Mouse (Mus musculus): ENCODE results near the gene Scamp5. TPM values are rescaled to one million over a fixed set of nuclear protein-coding genes. Genes with fewer than 3 reads are reported as not detected.

Scamp5 gene
- polyA plus RNA-seq, 1 experiment from 2014 or later = 6.2 TPM

Other genes with a start within 250 kb of the Scamp5 start
- gene Trcg1, start 231.5 kb downstream of the Scamp5 start, polyA plus RNA-seq (2014; fragmentation: Nextera tagmentation; extraction: Ambion mirVana) = not detected in 2 replicates
- 10.1 and 10.6 TPM in 2 replicates for gene 1700017B05Rik, start 205.4 kb downstream of the Scamp5 start, polyA plus RNA-seq (2014; fragmentation: Nextera tagmentation; extraction: Ambion mirVana)
- gene Ppcdc, start 27.9 kb downstream of the Scamp5 start, polyA plus RNA-seq (2014; fragmentation: Nextera tagmentation; extraction: Ambion mirVana) = 18.5 and 21.1 TPM in 2 replicates
- 13.1 and 15.2 TPM in 2 replicates for gene Rpp25, start 36.0 kb upstream of the Scamp5 start, polyA plus RNA-seq (2014; fragmentation: Nextera tagmentation; extraction: Ambion mirVana)
- gene Cox5a, start 53.2 kb upstream of the Scamp5 start, polyA plus RNA-seq (2014; fragmentation: Nextera tagmentation; extraction: Ambion mirVana) = 1,689 and 1,756 TPM in 2 replicates
- gene Fam219b, start 69.5 kb upstream of the Scamp5 start, polyA plus RNA-seq (2014; fragmentation: Nextera tagmentation; extraction: Ambion mirVana) = 11.1 and 13.3 TPM in 2 replicates
- gene Mpi, start 84.7 kb upstream of the Scamp5 start, polyA plus RNA-seq (2014; fragmentation: Nextera tagmentation; extraction: Ambion mirVana) = 69.2 and 74.3 TPM in 2 replicates
- 56.5 and 58.7 TPM in 2 replicates for gene Scamp2, start 92.9 kb upstream of the Scamp5 start, polyA plus RNA-seq (2014; fragmentation: Nextera tagmentation; extraction: Ambion mirVana)
- 10.9 and 15.0 TPM in 2 replicates for gene Ulk3, start 121.4 kb upstream of the Scamp5 start, polyA plus RNA-seq (2014; fragmentation: Nextera tagmentation; extraction: Ambion mirVana)
- gene Cplx3, start 138.2 kb upstream of the Scamp5 start, polyA plus RNA-seq (2014; fragmentation: Nextera tagmentation; extraction: Ambion mirVana) = not detected in 2 replicates
- gene Lman1l, start 152.7 kb upstream of the Scamp5 start, polyA plus RNA-seq (2014; fragmentation: Nextera tagmentation; extraction: Ambion mirVana) = 0.12 TPM in 1 of 2 replicates, not detected in the other
- gene Csk, start 185.6 kb upstream of the Scamp5 start, polyA plus RNA-seq (2014; fragmentation: Nextera tagmentation; extraction: Ambion mirVana) = 13.1 and 14.9 TPM in 2 replicates
- not detected in 2 replicates for gene Cyp1a2, start 215.6 kb upstream of the Scamp5 start, polyA plus RNA-seq (2014; fragmentation: Nextera tagmentation; extraction: Ambion mirVana)
- gene Cyp1a1, start 219.9 kb upstream of the Scamp5 start, polyA plus RNA-seq (2014; fragmentation: Nextera tagmentation; extraction: Ambion mirVana) = 0.12 TPM in 1 of 2 replicates, not detected in the other
- 11.0 and 12.6 TPM in 2 replicates for gene Edc3, start 240.5 kb upstream of the Scamp5 start, polyA plus RNA-seq (2014; fragmentation: Nextera tagmentation; extraction: Ambion mirVana)